Mouse (Mus musculus) heart, embryonic 16.5 days (tissue): Measurements from ENCODE around the gene Sox14. TPM values are rescaled to one million over a fixed set of nuclear protein-coding genes. Genes with fewer than 3 reads are reported as not detected.

Source experiments
- polyA plus RNA-seq: library from polyadenylated mRNA; unstranded; fragments of >200 nt; fragmentation: Nextera tagmentation; extraction: Ambion mirVana; gene quantifications from 2 replicates; pipeline ENCODE4 v1.2.1, GENCODE M21; 2015

Sox14 gene
- polyA plus RNA-seq, 1 experiment from 2014 or later = 0.07 TPM

Other genes with a start within 250 kb of the Sox14 start
- 13.5 and 17.7 TPM in 2 replicates for gene Dzip1l, start 246.7 kb downstream of the Sox14 start, polyA plus RNA-seq
- gene Cldn18, start 158.9 kb downstream of the Sox14 start, polyA plus RNA-seq = 2.8 and 33.7 TPM in 2 replicates